Mouse (Mus musculus): ENCODE measurements around the gene Slc12a3. TPM values are rescaled to one million over a fixed set of nuclear protein-coding genes. Genes with fewer than 3 reads are reported as not detected.

Slc12a3 gene
- total and polyA plus RNA-seq, 3 experiments, result not detected

- TF ChIP-seq GATA1 (IDR thresholded peaks at IDR 0.05; ENCODE audit: low read depth, low read length), result peak; percentile 89
- no peak for TF ChIP-seq GABPA (IDR thresholded peaks at IDR 0.05; ENCODE audit: low read depth, low read length)
- peak; percentile 48; the same call in 1 of the 2 replicates for TF ChIP-seq JUND (IDR thresholded peaks at IDR 0.05; ENCODE audit: low read depth, low read length)
These were observed 21.9 kb upstream of the Slc12a3 start (continued) for GRCm38 (mm10) chr8:94306989-94307513.

GRCm38 (mm10) chr8:94307652-94308051 is 21.3 kb upstream of the Slc12a3 start:
- DNase-seq (ENCODE audit: low read depth, low spot score), result peak; percentile 85
- Histone ChIP-seq H3K36me3 (ENCODE audit: control insufficient read depth in 1 of 2, insufficient read depth in 2 of 2, low read length in 2 of 2) (peaks cover 3 to 21% of the 10 kb centered on the region in 2 experiments; a peak in 2 of 4 replicates), H3K4me1 (ENCODE audit: control insufficient read depth in 1 of 2, insufficient read depth in 2 of 2, low read length in 2 of 2) (peaks cover 7 to 14% of the 10 kb centered on the region in 2 experiments), H3K27me3 (ENCODE audit: control insufficient read depth in 1 of 2, insufficient read depth in 2 of 2, low read length in 2 of 2) (no peaks in the 10 kb centered on the region), H3K9me3 (replicated peaks; ENCODE audit: insufficient read depth, low read length) (no peaks in the 10 kb centered on the region), H3K4me3 (ENCODE audit: control insufficient read depth in 1 of 2, insufficient read depth in 1 of 2, low read depth in 2 of 2, low read length in 2 of 2) (peak overlapping the region; percentile 12 to 20; a peak in 3 of 4 replicates), H3K9ac (ENCODE audit: control insufficient read depth, low read depth, low read length, poor library complexity, severe bottlenecking) (peak overlapping the region; percentile 33), H3K27ac (ENCODE audit: control insufficient read depth, low read depth, low read length) (peak overlapping the region; percentile 91), H3K79me2 (ENCODE audit: control insufficient read depth, insufficient read depth, low read length, poor library complexity) (no peaks in the 10 kb centered on the region)
- TF ChIP-seq USF1 (IDR thresholded peaks at IDR 0.05; ENCODE audit: low read depth, low read length) (no peak), TAL1 (IDR thresholded peaks at IDR 0.05; ENCODE audit: low read length) (peak; percentile 72), GATA1 (IDR thresholded peaks at IDR 0.05; ENCODE audit: low read depth, low read length) (peak; percentile 87), UBTF (IDR thresholded peaks at IDR 0.05; ENCODE audit: borderline replicate concordance, insufficient read depth, low read depth, low read length) (no peak), BHLHE40 (IDR thresholded peaks at IDR 0.05; ENCODE audit: borderline replicate concordance, low read depth, low read length) (0 out of 2 replicates have a peak, but pooled peaks have one; percentile 8), MAFK (IDR thresholded peaks at IDR 0.05; ENCODE audit: borderline replicate concordance, low read depth, low read length) (peak; percentile 89; the same call in 1 of the 2 replicates), SIN3A (IDR thresholded peaks at IDR 0.05; ENCODE audit: low read length) (peak; percentile 61), ETS1 (IDR thresholded peaks at IDR 0.05; ENCODE audit: low read depth, low read length) (peak; percentile 93), MYB (IDR thresholded peaks at IDR 0.05; ENCODE audit: low read depth, low read length) (0 out of 2 replicates have a peak, but pooled peaks have one; percentile 17), TCF12 (IDR thresholded peaks at IDR 0.05; ENCODE audit: low read depth, low read length) (peak; percentile 90), ZC3H11A (IDR thresholded peaks at IDR 0.05; ENCODE audit: low read depth, low read length) (no peak), ELF1 (IDR thresholded peaks at IDR 0.05; ENCODE audit: low read depth, low read length) (no peak), EP300 (IDR thresholded peaks at IDR 0.05; ENCODE audit: low read depth in 1 of 2, low read length in 2 of 2) (peak; percentile 73 to 85), RCOR1 (IDR thresholded peaks at IDR 0.05; ENCODE audit: low read depth, low read length) (peak; percentile 36; the same call in 1 of the 2 replicates), RAD21 (IDR thresholded peaks at IDR 0.05; ENCODE audit: low read depth, low read length) (no peak), MXI1 (IDR thresholded peaks at IDR 0.05; ENCODE audit: low read depth, low read length) (peak; percentile 54; the same call in 1 of the 2 replicates), POLR2AphosphoS5 (IDR thresholded peaks at IDR 0.05; ENCODE audit: borderline replicate concordance, low read depth, low read length) (no peak)
